Mouse (Mus musculus): Measurements from ENCODE around the gene Zic5. TPM values are rescaled to one million over a fixed set of nuclear protein-coding genes. Genes with fewer than 3 reads are reported as not detected.

Zic5 gene
- polyA plus RNA-seq (2012; rRNA removed): not detected in 2 replicates

DNA sequence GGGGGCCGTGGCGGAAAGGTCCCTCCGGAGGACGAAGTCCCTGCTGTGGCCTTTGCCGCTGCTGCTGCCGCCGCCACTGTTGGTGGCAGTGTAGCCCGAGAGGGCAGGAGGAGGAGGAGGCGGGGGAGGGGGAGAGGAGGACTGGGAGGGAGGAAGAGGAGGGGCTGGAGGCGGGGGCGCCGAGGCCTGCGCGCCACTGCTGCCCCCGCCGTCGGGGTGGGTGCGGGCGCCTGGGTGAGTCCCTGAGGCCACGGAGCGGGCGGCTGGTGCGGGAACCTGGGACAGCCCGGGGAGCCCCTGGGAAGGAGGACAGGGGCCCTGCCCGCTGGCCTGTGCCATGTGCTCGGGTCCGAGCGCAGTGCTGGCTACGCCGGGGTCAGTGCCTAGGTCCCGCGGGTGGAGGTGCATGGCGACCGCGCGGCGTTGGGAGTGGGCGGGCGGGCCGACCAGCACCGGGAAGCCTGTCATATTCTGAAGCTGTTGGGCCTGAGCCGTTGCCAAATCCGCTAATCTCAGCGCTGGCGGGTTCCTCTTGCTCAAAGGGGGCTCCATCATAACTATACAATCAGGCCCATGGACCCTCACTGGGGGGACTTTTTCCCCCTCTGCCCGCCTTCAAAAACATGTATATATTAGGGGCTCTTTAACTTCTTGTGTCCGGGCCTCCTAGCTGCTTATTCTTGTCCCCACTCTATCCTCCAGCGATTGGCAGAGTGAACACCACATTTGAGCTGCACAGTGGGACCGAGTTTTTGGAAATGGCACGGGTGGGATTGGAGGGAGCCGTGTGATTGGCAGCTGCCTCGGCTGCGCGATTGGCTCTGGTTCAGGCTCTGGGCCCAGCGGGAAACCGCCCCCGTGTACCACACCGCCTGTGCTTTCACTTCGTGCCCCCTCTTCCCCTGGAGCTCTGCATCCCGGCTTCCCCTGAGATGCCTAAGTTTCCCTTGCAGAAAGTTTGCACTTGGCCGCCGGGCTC lies at the start of gene Zic5:
Gene Zic5, minus strand, starts transcription at position 915 of the 979 bp plus-strand sequence.

DNA sequence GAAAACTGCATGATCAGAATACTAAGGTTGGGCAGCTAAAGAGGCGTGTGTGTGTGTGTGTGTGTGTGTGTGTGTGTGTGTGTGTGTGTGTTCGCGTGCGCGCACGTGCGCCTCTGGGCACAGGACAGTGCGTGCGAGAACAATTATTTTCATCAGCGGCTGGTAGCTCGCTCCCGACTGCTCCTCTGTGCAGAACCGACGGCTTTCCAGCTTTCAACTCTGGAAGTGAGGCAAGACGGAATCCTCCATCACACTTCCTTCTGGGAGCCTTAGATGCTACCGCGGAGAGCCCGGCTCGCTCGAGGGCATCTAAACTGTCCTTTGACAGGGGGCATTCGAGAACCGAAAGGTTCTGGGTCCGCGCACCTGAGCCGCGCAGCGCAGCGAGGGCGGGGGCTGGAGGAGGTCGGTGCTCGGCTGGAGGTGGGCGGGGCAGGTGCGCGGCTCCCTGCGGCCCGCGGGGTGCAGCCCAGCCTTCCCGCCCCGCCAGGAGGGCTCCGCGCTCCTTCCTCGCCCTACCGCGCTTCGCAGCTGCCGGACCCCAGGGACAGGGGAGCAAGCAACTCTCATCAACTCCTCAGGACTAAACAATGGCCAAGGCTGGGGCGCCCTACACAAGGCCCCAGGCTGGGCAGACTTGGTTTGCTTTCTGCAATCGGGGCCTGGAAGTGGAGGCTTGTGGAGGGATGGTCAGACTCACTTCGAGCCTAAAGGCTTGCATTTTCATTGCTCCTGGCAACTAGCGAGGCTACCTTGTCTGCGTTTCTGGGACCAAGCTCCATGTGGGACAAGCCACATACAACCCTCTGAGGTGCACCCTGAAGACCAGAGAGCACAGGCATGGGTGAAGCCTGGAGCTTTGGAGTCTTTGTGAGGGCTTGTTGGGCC lies 25.2 kb upstream of the Zic5 start, which contains the start of gene Gm10837:
Gene Gm10837, plus strand, starts transcription at position 146 of the 888 bp plus-strand sequence.

DNA sequence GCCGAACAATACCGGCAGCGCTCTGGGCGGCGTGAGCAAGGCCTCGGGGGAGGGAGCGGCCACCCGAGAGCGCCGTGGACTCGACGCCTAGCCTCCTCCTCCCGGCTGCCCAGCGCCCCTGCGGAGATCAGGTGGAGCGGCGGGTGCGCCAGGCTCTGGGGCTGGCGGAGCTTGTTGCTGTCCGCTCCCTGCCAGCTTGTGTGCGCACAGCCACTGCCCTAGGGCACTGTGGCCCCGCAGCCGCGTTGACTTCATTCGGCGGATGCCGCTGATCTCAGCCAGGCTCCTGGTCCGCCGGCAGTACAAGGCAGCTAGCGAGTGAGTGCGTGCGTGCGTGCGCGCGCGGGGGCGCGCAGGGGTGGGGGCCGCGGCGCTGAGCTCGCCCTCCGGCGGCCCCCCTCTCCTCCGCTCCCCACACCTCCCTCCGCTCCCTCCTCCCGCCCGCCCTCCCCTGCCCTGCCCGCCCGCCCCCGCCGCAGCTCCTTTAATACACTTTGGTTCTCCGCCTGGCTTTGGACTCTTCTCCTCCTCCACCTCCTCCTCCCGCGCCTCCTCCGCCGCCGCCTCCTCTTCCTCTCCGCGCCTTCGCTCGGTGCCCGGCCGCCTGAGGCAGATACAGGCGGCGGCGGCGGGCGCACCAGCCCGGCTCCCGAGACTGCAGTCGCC lies 9.5 kb upstream of the Zic5 start, which contains the start of gene Zic2:
Gene Zic2, plus strand, starts transcription at position 545 of the 666 bp plus-strand sequence.

DNA sequence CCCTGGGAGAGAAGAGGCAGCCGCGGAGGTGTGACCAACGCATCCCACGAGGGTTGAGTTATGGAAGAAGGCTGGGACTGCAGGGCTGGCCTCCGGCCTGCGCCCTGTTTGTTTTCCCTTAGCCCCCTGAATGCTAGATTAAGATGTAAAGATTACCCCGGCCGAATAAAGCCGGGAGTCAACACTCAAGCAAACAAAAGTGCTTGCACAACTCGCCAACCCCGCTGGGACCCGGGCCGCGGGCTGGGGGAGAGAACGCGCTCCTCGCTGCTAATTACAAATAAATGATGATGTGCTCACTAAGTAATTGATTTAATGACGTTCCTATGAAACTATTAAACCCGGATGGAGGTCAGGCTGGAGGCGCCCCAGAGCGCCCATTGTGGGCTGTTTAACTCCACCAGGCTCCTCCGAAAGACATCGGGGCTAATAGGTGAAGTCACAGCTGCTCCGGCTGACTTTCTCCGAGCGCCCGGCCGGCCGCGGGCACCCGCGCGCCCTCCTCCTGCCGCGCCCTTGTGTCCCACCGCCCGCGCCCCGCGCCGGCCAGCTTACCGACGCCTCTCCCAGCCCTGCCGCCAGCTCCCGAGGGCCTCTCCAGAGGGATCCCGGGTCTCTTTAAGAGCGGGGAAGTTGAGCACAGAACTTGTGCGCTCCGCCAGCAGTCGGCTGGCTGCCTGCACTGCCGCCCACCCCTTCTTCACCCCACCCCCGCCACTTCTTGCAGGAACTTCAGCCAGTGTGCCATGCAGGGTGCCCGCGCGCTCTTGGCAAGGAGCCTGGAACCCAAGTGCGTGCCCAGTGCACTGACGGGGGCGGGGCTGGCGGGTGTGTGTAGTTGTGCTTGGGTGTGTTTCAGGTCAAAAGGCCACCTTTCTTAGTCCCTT lies 14.7 kb downstream of the Zic5 start, which contains the start of gene Gm5089:
Gene Gm5089, minus strand, starts transcription at position 620 of the 887 bp plus-strand sequence.

Other genes with a start within 250 kb of the Zic5 start
- gene Gm5089, start 14.6 kb downstream of the Zic5 start, polyA plus RNA-seq (2012; rRNA removed): not detected in 2 replicates
- not detected in 2 replicates for gene Zic2, start 9.8 kb upstream of the Zic5 start, polyA plus RNA-seq (2012; rRNA removed)
- not detected in 2 replicates for gene Gm10837, start 24.9 kb upstream of the Zic5 start, polyA plus RNA-seq (2012; rRNA removed)
- 9.6 and 9.8 TPM in 2 replicates for gene Pcca, start 68.6 kb upstream of the Zic5 start, polyA plus RNA-seq (2012; rRNA removed)

Measured in liver, embryonic 14 days (tissue).